In the genomic region with DNA sequence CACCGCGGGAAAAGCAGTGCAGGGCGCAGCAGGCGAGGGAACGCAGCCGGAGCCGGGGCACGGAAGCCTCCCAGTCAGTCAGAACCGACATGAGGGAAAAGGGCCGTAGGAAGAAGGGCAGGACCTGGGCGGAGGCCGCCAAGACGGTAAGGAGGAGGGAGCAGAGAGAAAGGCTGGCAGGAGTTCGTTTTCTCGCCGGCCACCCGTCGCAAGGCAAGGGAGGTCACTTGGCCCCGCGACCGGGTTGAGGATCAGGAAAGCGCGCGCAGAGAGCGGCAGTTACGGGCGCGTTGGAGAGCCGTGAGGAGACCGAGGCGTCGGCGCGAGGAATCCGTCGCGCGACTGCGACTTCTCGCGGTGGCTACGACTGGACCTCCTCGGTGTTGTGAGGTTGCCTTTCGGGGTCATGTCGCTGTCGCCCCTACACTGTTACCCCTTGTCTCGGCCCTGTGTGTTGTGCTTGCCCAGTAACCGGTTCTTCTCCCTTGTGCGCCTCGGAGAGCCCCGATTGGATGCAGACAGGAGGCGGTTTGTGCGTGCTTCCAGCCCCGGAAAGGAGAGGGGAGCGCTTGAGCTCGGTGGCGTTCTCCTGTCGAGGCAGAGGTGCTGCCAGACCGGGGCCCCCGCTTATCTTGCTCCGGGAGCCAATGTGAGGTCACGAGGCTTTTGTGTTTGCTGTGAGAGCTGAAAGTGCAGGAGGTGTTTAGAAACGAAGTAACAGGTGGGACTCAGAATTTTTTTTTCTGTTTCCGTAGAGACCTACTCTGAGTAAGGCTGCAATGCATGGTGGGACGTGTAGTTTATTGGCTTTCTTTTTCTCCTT, we compare ENCODE assay signal across 8 mouse cellular contexts. TPM values are rescaled to one million over a fixed set of nuclear protein-coding genes. Genes with fewer than 3 reads are reported as not detected.
DNase-seq lines count a peak whose midpoint lies in the region; ATAC-seq and TF ChIP-seq lines count a peak whose summit lies in the region.

No protein-coding gene starts in this region.

- H3K9me3 ChIP-seq in heart, embryonic 12.5 days (replicated peaks) = no peaks in the 10 kb centered on the region
- no peaks in the 10 kb centered on the region for H3K9me3 ChIP-seq in kidney, embryonic 16.5 days (ENCODE audit: low read length)
- no peaks in the 10 kb centered on the region for H3K9me3 ChIP-seq in liver, embryonic 11.5 days (ENCODE audit: control insufficient read depth, low read length)

- H3K4me3 ChIP-seq in brown adipose tissue, adult 24 weeks (ENCODE audit: insufficient read depth, low read depth, low read length) = peak overlapping the region; percentile 72
- H3K4me3 ChIP-seq in heart, embryonic 12.5 days = peak overlapping the region; percentile 84
- H3K4me3 ChIP-seq in kidney, embryonic 16.5 days (ENCODE audit: low read length) = peak overlapping the region; percentile 96
- H3K4me3 ChIP-seq in liver, embryonic 11.5 days (ENCODE audit: low read depth, low read length) = peak overlapping the region; percentile 99
- peak overlapping the region; percentile 92 for H3K4me3 ChIP-seq in myocyte

- peak; percentile 66 for TF ChIP-seq POLR2A in myocyte (IDR thresholded peaks at IDR 0.05; ENCODE audit: insufficient read length, low read depth)

- peak overlapping the region; percentile 71 for H3K4me2 ChIP-seq in heart, embryonic 12.5 days
- peak overlapping the region; percentile 65 for H3K4me2 ChIP-seq in kidney, embryonic 16.5 days (replicated peaks; ENCODE audit: low read depth, low read length)
- peak overlapping the region; percentile 87 for H3K4me2 ChIP-seq in liver, embryonic 11.5 days
- H3K4me2 ChIP-seq in myocyte (ENCODE audit: low read depth) = peak overlapping the region; percentile 70

- H3K79me2 ChIP-seq in myocyte (ENCODE audit: control insufficient read depth, insufficient read depth) = peaks cover 63% of the 10 kb centered on the region

- H3K36me3 ChIP-seq in heart, embryonic 12.5 days = peaks cover 6% of the 10 kb centered on the region; the same call in 1 of the 2 replicates
- peaks cover 3% of the 10 kb centered on the region; the same call in 1 of the 2 replicates for H3K36me3 ChIP-seq in kidney, embryonic 16.5 days (ENCODE audit: insufficient read depth, low read length)
- peaks cover 5% of the 10 kb centered on the region; the same call in 1 of the 2 replicates for H3K36me3 ChIP-seq in liver, embryonic 11.5 days (ENCODE audit: control insufficient read depth, insufficient read depth, low read length)
- H3K36me3 ChIP-seq in myocyte (ENCODE audit: control insufficient read depth, insufficient read depth) = no peaks in the 10 kb centered on the region

- peak overlapping the region; percentile 80 for H3ac ChIP-seq in myocyte (ENCODE audit: control insufficient read depth, insufficient read length)

- H3K4me1 ChIP-seq in brown adipose tissue, adult 24 weeks (ENCODE audit: control insufficient read depth, insufficient read depth, insufficient read length, low read length) = peaks cover 15% of the 10 kb centered on the region
- H3K4me1 ChIP-seq in heart, embryonic 12.5 days (replicated peaks) = peaks cover 27% of the 10 kb centered on the region
- 0 out of 2 replicates have a peak, but pooled peaks cover 8% of the 10 kb centered on the region for H3K4me1 ChIP-seq in kidney, embryonic 16.5 days (ENCODE audit: insufficient read depth, low read length)
- peaks cover 18% of the 10 kb centered on the region for H3K4me1 ChIP-seq in liver, embryonic 11.5 days (replicated peaks; ENCODE audit: control insufficient read depth, insufficient read depth, low read length)

- peak; percentile 81 for DNase-seq in CD4-positive, CD25-positive, alpha-beta regulatory T cell, adult 2 months (ENCODE audit: low read depth, low spot score)
- DNase-seq in liver, embryonic 11.5 days (ENCODE audit: low spot score) = peak; percentile 86
- DNase-seq in spleen, postnatal 4 days (ENCODE audit: low spot score in 2 of 2) = peak; percentile 76 to 87

- no peaks in the 10 kb centered on the region for H3K27me3 ChIP-seq in heart, embryonic 12.5 days (replicated peaks)
- no peaks in the 10 kb centered on the region for H3K27me3 ChIP-seq in kidney, embryonic 16.5 days (ENCODE audit: insufficient read depth, low read length)
- no peaks in the 10 kb centered on the region for H3K27me3 ChIP-seq in liver, embryonic 11.5 days (replicated peaks; ENCODE audit: control insufficient read depth, insufficient read depth, low read length)
- no peaks in the 10 kb centered on the region for H3K27me3 ChIP-seq in myocyte (ENCODE audit: control insufficient read depth, insufficient read depth, insufficient read length)

- peak overlapping the region; percentile 72 for H3K27ac ChIP-seq in brown adipose tissue, adult 24 weeks (replicated peaks; ENCODE audit: low read depth, low read length)
- H3K27ac ChIP-seq in heart, embryonic 12.5 days (ENCODE audit: poor library complexity, severe bottlenecking) = peak overlapping the region; percentile 99
- peak overlapping the region; percentile 98 for H3K27ac ChIP-seq in kidney, embryonic 16.5 days (ENCODE audit: low read length)
- peak overlapping the region; percentile 100 for H3K27ac ChIP-seq in liver, embryonic 11.5 days (ENCODE audit: low read depth, low read length)

- ATAC-seq in erythroid progenitor cell, adult 5-6 weeks (replicated peaks; ENCODE audit: low FRiP score, poor library complexity, severe bottlenecking) = peak; percentile 79
- peak; percentile 67 for ATAC-seq in heart, embryonic 12.5 days (ENCODE audit: insufficient number of reproducible peaks, low FRiP score)
- ATAC-seq in kidney, embryonic 16.5 days (ENCODE audit: low FRiP score, low TSS enrichment) = peak; percentile 70
- ATAC-seq in liver, embryonic 11.5 days (replicated peaks; ENCODE audit: low FRiP score) = peak; percentile 65

- WGBS in heart, embryonic 12.5 days = under 1% methylated on average over 65 of the region's 65 CpGs
- under 1% methylated on average over 65 of the region's 65 CpGs for WGBS in kidney, embryonic 16.5 days
- WGBS in liver, embryonic 11.5 days = under 1% methylated on average over 65 of the region's 65 CpGs

- peak overlapping the region; percentile 98 for H3K9ac ChIP-seq in heart, embryonic 12.5 days
- peak overlapping the region; percentile 89 for H3K9ac ChIP-seq in kidney, embryonic 16.5 days (replicated peaks; ENCODE audit: low read length)
- peak overlapping the region; percentile 99 for H3K9ac ChIP-seq in liver, embryonic 11.5 days (ENCODE audit: low read depth, low read length)

TF ChIP-seq in myocyte, 11 proteins besides CTCF, POLR2A, EP300 and RAD21:
- TF ChIP-seq CEBPB (IDR thresholded peaks at IDR 0.05; ENCODE audit: insufficient read depth, poor library complexity, severe bottlenecking) (no peak), USF1 (IDR thresholded peaks at IDR 0.05; ENCODE audit: low read depth) (no peak), REST (IDR thresholded peaks at IDR 0.05; ENCODE audit: insufficient read depth, insufficient read length) (no peak), POLR2AphosphoS2 (IDR thresholded peaks at IDR 0.05; ENCODE audit: insufficient read length, low read depth) (peak; percentile 76), SRF (IDR thresholded peaks at IDR 0.05; ENCODE audit: control insufficient read depth, insufficient read length, low read depth) (no peak), MAX (IDR thresholded peaks at IDR 0.05; ENCODE audit: low read depth) (no peak), TCF3 (IDR thresholded peaks at IDR 0.05; ENCODE audit: insufficient read length, low read depth) (no peak), E2F4 (IDR thresholded peaks at IDR 0.05; ENCODE audit: insufficient read depth) (no peak), MYOD1 (IDR thresholded peaks at IDR 0.05; ENCODE audit: control insufficient read depth in 1 of 3, insufficient read length in 2 of 3, low read depth in 2 of 3) (peak in 1 of 3 experiments; percentile 4), MYOG (IDR thresholded peaks at IDR 0.05; ENCODE audit: control insufficient read depth in 1 of 3, insufficient read depth in 1 of 3, insufficient read length in 2 of 3, low read depth in 2 of 3) (peak in 1 of 3 experiments; percentile 0)

RNA-seq across cellular contexts. Expression of a gene that starts 0.6 kb away (rescaled TPM):
- polyA plus RNA-seq in brown adipose tissue, adult 24 weeks (2012; ENCODE audit: insufficient read depth, insufficient read length, missing spikeins) = 6.8 and 8.9 TPM in 2 replicates
- 64.1 and 69.9 TPM in 2 replicates for total RNA-seq in erythroid progenitor cell, adult 5-6 weeks (2015; ENCODE audit: low replicate concordance)
- total RNA-seq in erythroid progenitor cell, adult 5-6 weeks (2017; ENCODE audit: low replicate concordance) = 76.3 and 82.4 TPM in 2 replicates
- 22.6 and 24.5 TPM in 2 replicates for polyA plus RNA-seq in heart, embryonic 12.5 days (2016; fragmentation: Nextera tagmentation; extraction: Ambion mirVana)
- 15.0 and 20.7 TPM in 2 replicates for polyA plus RNA-seq in kidney, embryonic 16.5 days (2015; fragmentation: Nextera tagmentation; extraction: Ambion mirVana)
- 21.4 and 23.4 TPM in 2 replicates for polyA plus RNA-seq in liver, embryonic 11.5 days (2014; fragmentation: Nextera tagmentation; extraction: Ambion mirVana)
- 7.0 TPM for polyA plus RNA-seq in myocyte (2012; fragmentation: generic; extraction: Trizol)

Comparison
In these comparisons a context has a peak if more than half of its experiments do, and no peak if none do; other contexts are left out.
1. Peak in every context shown above with its lines: DNase-seq, ATAC-seq, H3K4me3 ChIP-seq and H3K27ac ChIP-seq.